Comparison of ENCODE assay signal across 8 mouse cellular contexts in the genomic region with DNA sequence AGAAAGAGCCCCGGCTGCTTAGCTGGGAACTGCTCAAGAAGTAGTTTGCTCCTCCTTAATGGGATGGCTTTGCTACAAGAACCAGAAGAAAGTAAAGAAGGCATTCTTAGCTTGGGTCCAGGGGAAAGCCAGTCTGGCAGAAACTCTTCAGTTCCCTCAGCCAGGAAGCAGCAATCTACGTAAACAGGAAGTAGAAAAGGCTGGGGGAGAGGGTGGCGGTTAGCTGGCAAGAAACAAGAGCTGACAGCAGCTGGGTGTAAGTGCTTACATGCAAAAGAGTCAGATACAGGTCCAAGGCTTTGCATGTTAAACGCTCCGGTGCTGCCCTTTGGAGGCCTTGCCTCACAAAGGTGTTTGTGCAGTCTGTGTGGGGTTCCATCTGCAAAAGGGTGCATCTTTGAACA. TPM values are rescaled to one million over a fixed set of nuclear protein-coding genes. Genes with fewer than 3 reads are reported as not detected.
DNase-seq lines count a peak whose midpoint lies in the region; ATAC-seq and TF ChIP-seq lines count a peak whose summit lies in the region.

No protein-coding gene starts in this region.

- ATAC-seq in heart, embryonic 11.5 days (replicated peaks; ENCODE audit: insufficient number of reproducible peaks, low FRiP score, low TSS enrichment) = no peak
- peak; percentile 86 for ATAC-seq in granulocyte monocyte progenitor cell, adult 5-6 weeks (replicated peaks; ENCODE audit: poor library complexity, severe bottlenecking)
- ATAC-seq in megakaryocyte progenitor cell, adult 5-6 weeks (replicated peaks; ENCODE audit: poor library complexity) = peak; percentile 82
- ATAC-seq in midbrain, embryonic 15.5 days (replicated peaks) = no peak

- no peak for TF ChIP-seq POLR2A in MEL (IDR thresholded peaks at IDR 0.05; ENCODE audit: control insufficient read depth in 1 of 2, insufficient read depth in 1 of 2, low read depth in 1 of 2, low read length in 2 of 2, poor library complexity in 1 of 2)

- TF ChIP-seq CTCF in MEL (IDR thresholded peaks at IDR 0.05 in 2 of 3, conservative IDR thresholded peaks at IDR 0.05 in 1 of 3; ENCODE audit: control insufficient read depth in 1 of 3, insufficient read depth in 1 of 3, low read depth in 2 of 3, low read length in 3 of 3, poor library complexity in 1 of 3, severe bottlenecking in 1 of 3) = no peak

- no peaks in the 10 kb centered on the region; the same call in 1 of the 2 replicates for H3K4me1 ChIP-seq in heart, embryonic 11.5 days (ENCODE audit: control insufficient read depth, insufficient read depth, low read length)
- H3K4me1 ChIP-seq in MEL (ENCODE audit: control insufficient read depth in 1 of 2, insufficient read depth in 2 of 2, low read length in 2 of 2) = peaks cover 2 to 10% of the 10 kb centered on the region in 2 experiments; a peak in 2 of 4 replicates
- no peaks in the 10 kb centered on the region for H3K4me1 ChIP-seq in midbrain, embryonic 15.5 days

- H3K27me3 ChIP-seq in heart, embryonic 11.5 days (ENCODE audit: control insufficient read depth, insufficient read depth, low read length) = no peaks in the 10 kb centered on the region
- no peaks in the 10 kb centered on the region for H3K27me3 ChIP-seq in MEL (ENCODE audit: control insufficient read depth in 1 of 2, insufficient read depth in 2 of 2, low read length in 2 of 2)
- H3K27me3 ChIP-seq in midbrain, embryonic 15.5 days (replicated peaks) = no peaks in the 10 kb centered on the region

- H3K9ac ChIP-seq in heart, embryonic 11.5 days (ENCODE audit: low read depth, low read length) = no peak overlapping the region
- no peak overlapping the region for H3K9ac ChIP-seq in MEL (ENCODE audit: control insufficient read depth, low read depth, low read length, poor library complexity, severe bottlenecking)
- H3K9ac ChIP-seq in midbrain, embryonic 15.5 days = no peak overlapping the region

- H3K36me3 ChIP-seq in heart, embryonic 11.5 days (ENCODE audit: control insufficient read depth, insufficient read depth, low read length) = no peaks in the 10 kb centered on the region
- H3K36me3 ChIP-seq in MEL (ENCODE audit: control insufficient read depth in 1 of 2, insufficient read depth in 2 of 2, low read length in 2 of 2) = peaks cover 0 to 6% of the 10 kb centered on the region in 2 experiments; a peak in 2 of 4 replicates
- no peaks in the 10 kb centered on the region for H3K36me3 ChIP-seq in midbrain, embryonic 15.5 days (replicated peaks)

- H3K79me2 ChIP-seq in MEL (ENCODE audit: control insufficient read depth, insufficient read depth, low read length, poor library complexity) = no peaks in the 10 kb centered on the region

- H3K4me3 ChIP-seq in heart, embryonic 11.5 days (ENCODE audit: low read depth, low read length) = no peak overlapping the region
- H3K4me3 ChIP-seq in MEL (ENCODE audit: control insufficient read depth in 1 of 2, insufficient read depth in 1 of 2, low read depth in 2 of 2, low read length in 2 of 2) = no peak overlapping the region
- H3K4me3 ChIP-seq in midbrain, embryonic 15.5 days = no peak overlapping the region

- 41% methylated on average over 5 of the region's 5 CpGs for WGBS in heart, embryonic 11.5 days (ENCODE audit: insufficient replicate concordance)
- 71% methylated on average over 5 of the region's 5 CpGs for WGBS in midbrain, embryonic 15.5 days

- no peak overlapping the region for H3K4me2 ChIP-seq in heart, embryonic 11.5 days
- no peak overlapping the region for H3K4me2 ChIP-seq in midbrain, embryonic 15.5 days

- TF ChIP-seq EP300 in MEL (IDR thresholded peaks at IDR 0.05; ENCODE audit: low read depth in 1 of 2, low read length in 2 of 2) = no peak

- H3K9me3 ChIP-seq in heart, embryonic 11.5 days (replicated peaks; ENCODE audit: control insufficient read depth, low read length) = no peaks in the 10 kb centered on the region
- H3K9me3 ChIP-seq in MEL (replicated peaks; ENCODE audit: insufficient read depth, low read length) = no peaks in the 10 kb centered on the region
- H3K9me3 ChIP-seq in midbrain, embryonic 15.5 days = no peaks in the 10 kb centered on the region

- no peak for TF ChIP-seq RAD21 in MEL (IDR thresholded peaks at IDR 0.05; ENCODE audit: low read depth, low read length)

- DNase-seq in heart, adult 11 months = peak; percentile 98
- peak; percentile 71 for DNase-seq in MEL (ENCODE audit: low read depth, low spot score)
- DNase-seq in kidney, postnatal 10 days = peak; percentile 44
- DNase-seq in thymus, postnatal 25 days = peak; percentile 83

- H3K27ac ChIP-seq in heart, embryonic 11.5 days (ENCODE audit: low read depth, low read length) = no peak overlapping the region
- peak overlapping the region; percentile 2; the same call in 1 of the 2 replicates for H3K27ac ChIP-seq in MEL (ENCODE audit: control insufficient read depth, low read depth, low read length)
- H3K27ac ChIP-seq in midbrain, embryonic 15.5 days = no peak overlapping the region

TF ChIP-seq in MEL, 35 proteins besides CTCF, POLR2A, EP300 and RAD21:
- TF ChIP-seq NELFE (IDR thresholded peaks at IDR 0.05; ENCODE audit: low read depth, low read length) (no peak), ETS1 (IDR thresholded peaks at IDR 0.05; ENCODE audit: low read depth, low read length) (peak; percentile 30; the same call in 1 of the 2 replicates), HCFC1 (IDR thresholded peaks at IDR 0.05; ENCODE audit: low read depth, low read length) (0 out of 2 replicates have a peak, but pooled peaks have one; percentile 36), ELF1 (IDR thresholded peaks at IDR 0.05; ENCODE audit: low read depth, low read length) (peak; percentile 65; the same call in 1 of the 2 replicates)

RNA-seq across cellular contexts. Expression of gene Psma1, which starts 41.5 kb away (rescaled TPM):
- 356 and 369 TPM in 2 replicates for polyA plus RNA-seq in heart, embryonic 11.5 days (2014; fragmentation: Nextera tagmentation; extraction: Ambion mirVana)
- 324 and 400 TPM in 2 replicates for total RNA-seq in MEL (2012; rRNA removed)
- 100 to 1,000 TPM in 1 of 2 experiments, not detected in 1; 282 TPM for polyA plus RNA-seq in MEL (2012; ENCODE audit: insufficient read depth in 1 of 2, insufficient read length in 2 of 2, low read depth in 1 of 2, low replicate concordance in 2 of 2, missing spikeins in 1 of 2)
- total RNA-seq in granulocyte monocyte progenitor cell, adult 5-6 weeks (2014; fragmentation: Nextera tagmentation) = 274 and 294 TPM in 2 replicates
- total RNA-seq in granulocyte monocyte progenitor cell, adult 5-6 weeks (2017) = 340 and 376 TPM in 2 replicates
- 391 and 406 TPM in 2 replicates for total RNA-seq in megakaryocyte progenitor cell, adult 5-6 weeks (2015)
- 317 and 333 TPM in 2 replicates for total RNA-seq in megakaryocyte progenitor cell, adult 5-6 weeks (2017)
- 335 and 341 TPM in 2 replicates for polyA plus RNA-seq in midbrain, embryonic 15.5 days (2015; fragmentation: Nextera tagmentation; extraction: Ambion mirVana)

Comparison
In these comparisons a context has a peak if more than half of its experiments do, and no peak if none do; other contexts are left out.
1. DNase-seq: peak in every context shown above with its lines; median percentile 98 in heart, adult 11 months; 83 in thymus, postnatal 25 days; 71 in MEL; 44 in kidney, postnatal 10 days.
2. ATAC-seq: peak in granulocyte monocyte progenitor cell, adult 5-6 weeks (single experiment) and megakaryocyte progenitor cell, adult 5-6 weeks (single experiment); none in heart, embryonic 11.5 days (single experiment) and midbrain, embryonic 15.5 days (single experiment).